Mouse (Mus musculus) neutrophil, adult 5-6 weeks (primary cell): ENCODE results near the gene Lats2. TPM values are rescaled to one million over a fixed set of nuclear protein-coding genes. Genes with fewer than 3 reads are reported as not detected.
A peak's percentile ranks its signal among the peaks of the same experiment; 100 is the strongest.
"Not testable (repeated sequence)": the region's sequence is repeated elsewhere in the genome, so short reads cannot be mapped to it uniquely, and the experiment has no call there.

Experiments
- ATAC-seq: fragments of 151-379, 151-347 bp; 2 replicates; pipeline ENCODE4 v1.8.0; 2017; ENCODE audit warnings: mild to moderate bottlenecking, moderate TSS enrichment; ENCODE audit not compliant: insufficient number of reproducible peaks, poor library complexity, low FRiP score, severe bottlenecking; ENCODE audit errors: extremely low read depth
- total RNA-seq: library from RNA; stranded (forward); fragments of 200-1000 nt; gene quantifications from 2 replicates; pipeline ENCODE4 v1.2.3, GENCODE M21; 2017

The Lats2 gene
- total RNA-seq, 1 experiment from 2014 or later = 59.2 TPM

GRCm38 (mm10) chr14:57664822-57665627 is 93.2 kb downstream of the Lats2 start, which contains the start of gene Xpo4:
Xpo4 (minus strand) TSS chr14:57665430.
- ATAC-seq = peak; percentile 76

DNA sequence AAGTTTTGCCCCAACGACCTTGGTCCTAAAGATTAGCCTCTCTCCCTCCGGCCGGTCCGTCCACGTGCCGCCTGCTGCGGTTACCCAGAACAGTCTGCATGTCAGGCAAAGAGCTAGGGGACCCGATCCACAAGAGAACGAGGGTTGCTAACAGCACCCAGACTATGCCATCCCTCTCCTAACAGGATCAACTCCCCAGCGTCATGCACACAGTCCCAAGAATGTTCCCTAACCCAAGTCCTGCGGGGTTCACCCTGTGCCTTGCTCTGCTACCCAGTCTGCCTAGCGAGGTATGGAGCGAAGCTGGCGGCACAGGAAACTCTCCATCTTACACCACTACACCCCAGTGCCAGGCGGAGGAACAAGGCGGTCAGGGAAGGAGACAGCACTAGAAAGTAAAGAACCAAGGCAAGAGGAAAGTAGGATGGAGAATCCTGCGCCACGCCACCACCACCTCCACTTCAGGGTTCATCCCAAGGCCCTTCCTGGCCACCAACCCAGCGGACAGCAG is 93.8 kb downstream of the Lats2 start:
- peak; percentile 18; the same call in 1 of the 2 replicates for ATAC-seq

DNA sequence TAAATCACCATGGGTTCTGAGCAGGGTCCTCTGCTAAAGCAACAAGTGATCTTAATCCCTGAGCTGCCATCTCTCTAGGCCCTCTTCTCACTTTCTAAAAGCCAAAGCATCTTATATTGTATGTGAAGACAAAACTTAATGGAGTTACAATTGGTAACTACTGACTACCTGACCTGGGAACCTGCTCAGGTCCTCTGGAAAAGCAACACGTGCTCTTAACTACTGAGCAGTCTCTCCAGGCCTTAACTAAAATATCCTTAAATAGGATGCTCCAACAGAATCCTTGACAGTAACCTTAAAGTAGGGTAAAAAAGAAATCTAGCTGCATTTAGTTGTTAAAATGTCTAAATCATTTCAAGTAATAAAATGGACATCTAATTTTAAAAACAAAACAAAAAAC is 94.6 kb downstream of the Lats2 start:
- no peak for ATAC-seq

DNA sequence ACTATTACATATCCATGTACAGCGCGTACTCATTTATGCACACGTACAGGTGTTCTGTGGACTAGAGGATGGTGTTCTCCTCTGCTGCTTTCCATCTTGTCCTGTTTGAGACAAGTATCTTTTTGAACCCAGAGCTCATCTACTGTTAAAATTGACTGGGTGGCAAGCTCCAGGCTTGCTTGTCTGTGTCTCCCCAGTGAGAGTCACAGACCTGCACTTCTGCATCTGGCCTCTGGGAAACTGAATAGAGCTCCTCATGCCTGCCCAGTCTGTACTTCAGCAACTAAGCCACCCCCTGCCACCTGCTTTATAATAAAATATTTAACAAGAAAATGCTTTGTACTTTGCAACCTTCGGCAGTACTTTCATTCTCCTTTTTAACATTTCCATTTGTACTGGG is 99.9 kb downstream of the Lats2 start:
- no peak for ATAC-seq

- no peak for ATAC-seq
Observed at GRCm38 (mm10) chr14:57657500-57657899, 100.7 kb downstream of the Lats2 start.

- ATAC-seq = not testable (repeated sequence)
Observed at GRCm38 (mm10) chr14:57656519-57656918, 101.7 kb downstream of the Lats2 start.

GRCm38 (mm10) chr14:57649501-57649900 is 108.7 kb downstream of the Lats2 start:
- no peak for ATAC-seq

GRCm38 (mm10) chr14:57646155-57646554 is 112.0 kb downstream of the Lats2 start:
- ATAC-seq = no peak

Other genes with a start within 250 kb of the Lats2 start
- not detected in 2 replicates for gene Il17d, start 233.6 kb downstream of the Lats2 start, total RNA-seq
- 2.7 and 4.2 TPM in 2 replicates for gene Eef1akmt1, start 186.8 kb downstream of the Lats2 start, total RNA-seq
- 23.9 and 27.1 TPM in 2 replicates for gene Xpo4, start 93.0 kb downstream of the Lats2 start, total RNA-seq
- gene Gm49361, start 12.3 kb downstream of the Lats2 start, total RNA-seq = not detected in 2 replicates
- gene Sap18, start 39.8 kb upstream of the Lats2 start, total RNA-seq = 34.6 and 47.8 TPM in 2 replicates
- 0.61 TPM in 1 of 2 replicates, not detected in the other for gene Ska3, start 67.8 kb upstream of the Lats2 start, total RNA-seq
- 15.6 and 19.2 TPM in 2 replicates for gene Mrpl57, start 67.8 kb upstream of the Lats2 start, total RNA-seq
- 86.4 and 94.2 TPM in 2 replicates for gene Zdhhc20, start 131.9 kb upstream of the Lats2 start, total RNA-seq
- gene Micu2, start 240.9 kb upstream of the Lats2 start, total RNA-seq = 92.2 and 97.1 TPM in 2 replicates